Mouse (Mus musculus): ENCODE data around the gene Actn4. TPM values are rescaled to one million over a fixed set of nuclear protein-coding genes. Genes with fewer than 3 reads are reported as not detected.
A peak's percentile ranks its signal among the peaks of the same experiment; 100 is the strongest.

Actn4 gene
- total and polyA plus RNA-seq, 2 experiments from 2014 or later, result 71.2 to 103 TPM

DNA sequence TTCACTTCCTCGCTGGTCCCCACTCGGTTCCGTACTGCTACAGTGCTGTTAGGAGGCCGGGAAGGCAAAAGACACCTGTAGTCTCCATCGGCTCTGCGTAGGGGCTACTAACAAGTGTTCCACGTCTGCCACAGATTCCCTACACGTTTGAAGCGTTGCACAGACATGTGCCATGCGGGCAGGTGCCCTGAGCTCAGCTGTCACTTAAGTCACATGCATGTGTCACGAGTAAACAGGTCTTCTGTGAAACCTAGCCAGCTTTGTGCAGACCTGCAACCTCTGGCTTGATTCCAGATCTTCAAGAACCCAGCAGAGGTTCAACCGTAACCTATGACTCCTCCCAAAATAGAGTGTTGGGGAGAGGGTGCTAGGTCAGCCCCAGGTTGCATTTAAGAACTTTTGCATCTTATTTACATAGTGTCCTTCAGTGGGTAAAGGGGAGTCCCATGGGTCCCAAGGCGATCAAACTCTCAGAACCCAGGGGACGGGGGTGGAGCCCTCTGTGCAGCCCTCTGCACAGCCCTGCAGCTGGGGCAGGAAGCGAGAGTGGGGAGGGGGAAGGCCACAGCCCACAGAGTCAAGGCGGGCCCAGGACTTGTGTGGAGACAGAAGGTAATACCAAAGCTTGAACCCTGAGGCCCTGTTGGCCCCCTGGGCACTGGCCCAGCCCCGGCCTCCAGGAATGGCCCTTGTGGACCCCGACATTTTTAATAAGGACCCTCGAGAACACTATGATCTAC, 20.3 kb upstream of the Actn4 start:
- Histone ChIP-seq H3K9ac (peak overlapping the region; percentile 56), H3K36me3 (ENCODE audit: insufficient read depth) (peaks cover 17% of the 10 kb centered on the region), H3K9me3 (ENCODE audit: low read length) (no peaks in the 10 kb centered on the region), H3K4me2 (ENCODE audit: low read depth) (peak overlapping the region; percentile 69), H3K4me3 (ENCODE audit: low read depth, low read length) (peak overlapping the region; percentile 44), H3K4me1 (ENCODE audit: insufficient read depth) (peaks cover 4% of the 10 kb centered on the region; the same call in 1 of the 2 replicates), H3K27ac (ENCODE audit: low read depth, low read length) (peak overlapping the region; percentile 71; the same call in 1 of the 2 replicates), H3K27me3 (ENCODE audit: insufficient read depth, low read length) (no peaks in the 10 kb centered on the region)
- DNase-seq, result no peak
- ATAC-seq, result peak; percentile 42
- 17% methylated on average over 19 of the region's 19 CpGs for WGBS
- no peak for TF ChIP-seq CTCF (IDR thresholded peaks at IDR 0.05; ENCODE audit: low read depth)

- no peaks in the 10 kb centered on the region for H3K9me3 ChIP-seq (ENCODE audit: low read length)
- H3K4me1 ChIP-seq (ENCODE audit: insufficient read depth), result peaks cover 4% of the 10 kb centered on the region; the same call in 1 of the 2 replicates
- under 1% methylated on average over 36 of the region's 36 CpGs for WGBS
- TF ChIP-seq CTCF (IDR thresholded peaks at IDR 0.05; ENCODE audit: low read depth), result no peak
- H3K4me2 ChIP-seq (ENCODE audit: low read depth), result peak within 1 kb of the TSS; percentile 89
- H3K36me3 ChIP-seq (ENCODE audit: insufficient read depth), result peaks cover 24% of the 10 kb centered on the region
- DNase-seq, result peak; percentile 100
- peak within 1 kb of the TSS; percentile 79; the same call in 1 of the 2 replicates for H3K27ac ChIP-seq (ENCODE audit: low read depth, low read length)
- peak; percentile 99 for ATAC-seq
- H3K4me3 ChIP-seq (ENCODE audit: low read depth, low read length), result peak within 1 kb of the TSS; percentile 73
- H3K9ac ChIP-seq, result peak within 1 kb of the TSS; percentile 81
- no peaks in the 10 kb centered on the region for H3K27me3 ChIP-seq (ENCODE audit: insufficient read depth, low read length)
These were observed 19.6 kb upstream of the Actn4 start, which contains the start of the genes Eif3k and Map4k1 for GRCm38 (mm10) chr7:28981651-28982273. Eif3k (minus strand) TSS chr7:28981864. Map4k1 (plus strand) TSS chr7:28982050.

DNA sequence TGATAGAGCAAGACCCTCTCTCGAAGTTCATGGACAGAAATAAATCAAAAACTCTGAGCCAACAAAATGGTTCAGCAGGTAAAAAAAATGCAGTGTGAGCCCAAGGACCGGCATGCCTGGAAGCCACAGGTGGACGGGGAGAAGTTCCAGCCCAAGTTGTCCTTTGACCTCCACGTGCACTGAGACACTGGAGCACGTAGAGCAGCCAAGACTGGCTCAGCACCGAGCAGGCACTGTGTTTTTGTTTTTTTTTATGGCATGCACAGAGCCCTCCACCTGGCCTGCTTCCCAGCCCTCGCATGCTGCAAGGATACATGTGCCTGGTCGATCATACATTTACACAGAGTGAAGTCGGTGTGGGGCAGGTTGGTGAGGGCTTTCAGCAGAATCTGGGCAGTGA, 15.4 kb upstream of the Actn4 start:
- Histone ChIP-seq H3K4me3 (ENCODE audit: low read depth, low read length) (no peak overlapping the region), H3K27me3 (ENCODE audit: insufficient read depth, low read length) (no peaks in the 10 kb centered on the region), H3K27ac (ENCODE audit: low read depth, low read length) (no peak overlapping the region), H3K9ac (no peak overlapping the region), H3K9me3 (ENCODE audit: low read length) (no peaks in the 10 kb centered on the region), H3K36me3 (ENCODE audit: insufficient read depth) (peaks cover 44% of the 10 kb centered on the region), H3K4me2 (ENCODE audit: low read depth) (no peak overlapping the region), H3K4me1 (ENCODE audit: insufficient read depth) (peaks cover 4% of the 10 kb centered on the region; the same call in 1 of the 2 replicates)
- DNase-seq (no peak), ATAC-seq (no peak)
- TF ChIP-seq CTCF (IDR thresholded peaks at IDR 0.05; ENCODE audit: low read depth), result no peak
- 83% methylated on average over 9 of the region's 9 CpGs for WGBS

DNA sequence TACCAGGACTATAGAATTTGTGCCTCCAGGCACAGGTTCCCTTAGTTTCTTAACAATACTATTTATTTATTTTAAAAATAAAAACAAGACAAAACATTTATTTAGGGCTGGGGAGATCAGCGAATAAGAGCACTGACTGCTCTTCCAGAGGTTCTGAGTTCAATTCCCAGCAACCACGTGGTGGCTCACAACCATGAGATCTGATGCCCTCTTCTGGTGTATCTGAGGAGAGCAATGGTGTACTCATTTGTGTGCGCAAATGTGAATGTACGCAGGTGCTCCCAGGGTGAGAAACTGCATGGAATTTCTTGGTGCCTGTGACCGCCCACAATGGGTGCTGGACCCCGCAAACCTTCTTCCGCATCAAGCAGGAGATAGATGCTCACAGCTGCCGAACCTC, 10.9 kb upstream of the Actn4 start:
- TF ChIP-seq CTCF (IDR thresholded peaks at IDR 0.05; ENCODE audit: low read depth), result peak; percentile 37; the same call in 1 of the 2 replicates
- no peak overlapping the region for H3K27ac ChIP-seq (ENCODE audit: low read depth, low read length)
- ATAC-seq, result no peak
- no peaks in the 10 kb centered on the region for H3K9me3 ChIP-seq (ENCODE audit: low read length)
- DNase-seq, result no peak
- H3K9ac ChIP-seq, result no peak overlapping the region
- H3K4me1 ChIP-seq (ENCODE audit: insufficient read depth), result no peaks in the 10 kb centered on the region
- peaks cover 39% of the 10 kb centered on the region for H3K36me3 ChIP-seq (ENCODE audit: insufficient read depth)
- H3K4me3 ChIP-seq (ENCODE audit: low read depth, low read length), result no peak overlapping the region
- WGBS, result 81% methylated on average over 8 of the region's 8 CpGs
- no peak overlapping the region for H3K4me2 ChIP-seq (ENCODE audit: low read depth)
- H3K27me3 ChIP-seq (ENCODE audit: insufficient read depth, low read length), result no peaks in the 10 kb centered on the region

- WGBS, result 68% methylated on average over 8 of the region's 8 CpGs
- H3K4me2 ChIP-seq (ENCODE audit: low read depth), result no peak overlapping the region
- TF ChIP-seq CTCF (IDR thresholded peaks at IDR 0.05; ENCODE audit: low read depth), result peak; percentile 85
- H3K27ac ChIP-seq (ENCODE audit: low read depth, low read length), result no peak overlapping the region
- no peaks in the 10 kb centered on the region for H3K27me3 ChIP-seq (ENCODE audit: insufficient read depth, low read length)
- H3K9me3 ChIP-seq (ENCODE audit: low read length), result no peaks in the 10 kb centered on the region
- no peak overlapping the region for H3K4me3 ChIP-seq (ENCODE audit: low read depth, low read length)
- H3K36me3 ChIP-seq (ENCODE audit: insufficient read depth), result peaks cover 34% of the 10 kb centered on the region
- no peak overlapping the region for H3K9ac ChIP-seq
- no peaks in the 10 kb centered on the region for H3K4me1 ChIP-seq (ENCODE audit: insufficient read depth)
- ATAC-seq (no peak), DNase-seq (peak; percentile 73)
These were observed 10.4 kb upstream of the Actn4 start for GRCm38 (mm10) chr7:28972542-28972985.

GRCm38 (mm10) chr7:28971770-28972269, 9.7 kb upstream of the Actn4 start:
- Histone ChIP-seq H3K4me1 (ENCODE audit: insufficient read depth) (no peaks in the 10 kb centered on the region), H3K36me3 (ENCODE audit: insufficient read depth) (peaks cover 27% of the 10 kb centered on the region), H3K27ac (ENCODE audit: low read depth, low read length) (no peak overlapping the region), H3K4me3 (ENCODE audit: low read depth, low read length) (no peak overlapping the region), H3K4me2 (ENCODE audit: low read depth) (no peak overlapping the region), H3K9me3 (ENCODE audit: low read length) (no peaks in the 10 kb centered on the region), H3K27me3 (ENCODE audit: insufficient read depth, low read length) (no peaks in the 10 kb centered on the region), H3K9ac (no peak overlapping the region)
- WGBS, result 60% methylated on average over 6 of the region's 6 CpGs
- no peak for ATAC-seq
- TF ChIP-seq CTCF (IDR thresholded peaks at IDR 0.05; ENCODE audit: low read depth), result no peak
- DNase-seq, result no peak

DNA sequence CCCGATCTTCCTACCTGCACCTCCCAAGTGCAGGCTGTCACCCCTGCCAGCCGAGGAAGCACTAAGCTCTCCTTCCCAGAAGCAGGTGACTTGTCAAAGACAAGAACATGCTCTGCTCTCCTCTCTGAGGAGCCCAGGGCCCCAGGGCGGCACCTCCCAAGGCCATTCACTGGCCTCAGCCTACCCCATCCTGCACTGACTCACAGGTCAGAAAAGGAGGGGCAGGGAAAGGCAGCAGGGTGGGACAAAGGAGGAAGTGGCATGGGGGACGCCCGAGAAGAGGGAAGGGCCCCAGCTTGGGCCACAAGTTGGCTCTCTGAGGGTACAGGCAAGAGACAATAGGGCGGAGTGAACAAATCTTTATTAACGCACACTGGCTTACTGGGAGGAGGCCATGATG, 8.9 kb upstream of the Actn4 start:
- no peak for DNase-seq
- peaks cover 21% of the 10 kb centered on the region for H3K36me3 ChIP-seq (ENCODE audit: insufficient read depth)
- no peak overlapping the region for H3K4me3 ChIP-seq (ENCODE audit: low read depth, low read length)
- H3K4me2 ChIP-seq (ENCODE audit: low read depth), result no peak overlapping the region
- 89% methylated on average over 7 of the region's 7 CpGs for WGBS
- no peak for TF ChIP-seq CTCF (IDR thresholded peaks at IDR 0.05; ENCODE audit: low read depth)
- H3K27ac ChIP-seq (ENCODE audit: low read depth, low read length), result no peak overlapping the region
- no peaks in the 10 kb centered on the region for H3K4me1 ChIP-seq (ENCODE audit: insufficient read depth)
- ATAC-seq, result no peak
- no peak overlapping the region for H3K9ac ChIP-seq
- no peaks in the 10 kb centered on the region for H3K27me3 ChIP-seq (ENCODE audit: insufficient read depth, low read length)
- no peaks in the 10 kb centered on the region for H3K9me3 ChIP-seq (ENCODE audit: low read length)

Measured in forebrain, postnatal 0 days (tissue).